Comparison of ENCODE assay signal across 22 mouse cellular contexts in genomic region chr14:25440116-25440515, GRCm38 (mm10). TPM values are rescaled to one million over a fixed set of nuclear protein-coding genes. Genes with fewer than 3 reads are reported as not detected.
A peak's percentile ranks its signal among the peaks of the same experiment; 100 is the strongest.
DNase-seq lines count a peak whose midpoint lies in the region; ATAC-seq and TF ChIP-seq lines count a peak whose summit lies in the region.
"Had no signal": no experiment of that assay in that cellular context is flagged by ENCODE, and none has a peak within 500 bp of the region (broad histone marks: within the 10 kb centered on the region; RNA-seq: fewer than 3 reads in every experiment).

No protein-coding gene starts in this region.

- TF ChIP-seq CTCF in liver, embryonic 14.5 days (IDR thresholded peaks at IDR 0.05; ENCODE audit: low read depth) = no peak
- no peak for TF ChIP-seq CTCF in MEL (IDR thresholded peaks at IDR 0.05 in 2 of 3, conservative IDR thresholded peaks at IDR 0.05 in 1 of 3; ENCODE audit: control insufficient read depth in 1 of 3, insufficient read depth in 1 of 3, low read depth in 2 of 3, low read length in 3 of 3, poor library complexity in 1 of 3, severe bottlenecking in 1 of 3)

- WGBS in forebrain, embryonic 10.5 days = 16% methylated on average over 1 of the region's 1 CpGs
- WGBS in forebrain, embryonic 14.5 days = 4% methylated on average over 1 of the region's 1 CpGs
- 9% methylated on average over 1 of the region's 1 CpGs for WGBS in liver, embryonic 14.5 days (ENCODE audit: insufficient replicate concordance)
- 35% methylated on average over 1 of the region's 1 CpGs for WGBS in midbrain, embryonic 15.5 days

- H3K27ac ChIP-seq in forebrain, embryonic 10.5 days = peak overlapping the region; percentile 40; the same call in 1 of the 2 replicates
- no peak overlapping the region for H3K27ac ChIP-seq in forebrain, embryonic 14.5 days (ENCODE audit: low read depth, low read length)
- no peak overlapping the region for H3K27ac ChIP-seq in liver, embryonic 14.5 days
- no peak overlapping the region for H3K27ac ChIP-seq in MEL (ENCODE audit: control insufficient read depth, low read depth, low read length)
- no peak overlapping the region for H3K27ac ChIP-seq in midbrain, embryonic 15.5 days
- H3K27ac ChIP-seq: embryonic facial prominence, embryonic 12.5 days; forebrain, embryonic 12.5 days; gastrocnemius, adult 2 months; heart, embryonic 15.5 days; hindbrain, embryonic 10.5 days; hindbrain, embryonic 15.5 days had no signal

- TF ChIP-seq RAD21 in MEL (IDR thresholded peaks at IDR 0.05; ENCODE audit: low read depth, low read length) = no peak

- no peak overlapping the region for H3K4me3 ChIP-seq in forebrain, embryonic 10.5 days
- H3K4me3 ChIP-seq in forebrain, embryonic 14.5 days (ENCODE audit: low read depth, low read length) = no peak overlapping the region
- H3K4me3 ChIP-seq in liver, embryonic 14.5 days (ENCODE audit: insufficient read depth in 1 of 2, low read depth in 2 of 2, low read length in 2 of 2) = no peak overlapping the region
- no peak overlapping the region for H3K4me3 ChIP-seq in MEL (ENCODE audit: control insufficient read depth in 1 of 2, insufficient read depth in 1 of 2, low read depth in 2 of 2, low read length in 2 of 2)
- no peak overlapping the region for H3K4me3 ChIP-seq in midbrain, embryonic 15.5 days
- H3K4me3 ChIP-seq: embryonic facial prominence, embryonic 12.5 days; forebrain, embryonic 12.5 days; gastrocnemius, adult 2 months; heart, embryonic 15.5 days; hindbrain, embryonic 10.5 days; hindbrain, embryonic 15.5 days had no signal

- no peak for ATAC-seq in forebrain, embryonic 14.5 days
- peak; percentile 47; the same call in 1 of the 2 replicates for ATAC-seq in liver, embryonic 14.5 days (ENCODE audit: insufficient read depth)
- ATAC-seq in megakaryocyte progenitor cell, adult 5-6 weeks (replicated peaks; ENCODE audit: poor library complexity) = peak; percentile 32; the same call in 1 of the 2 replicates
- ATAC-seq in midbrain, embryonic 15.5 days (replicated peaks) = no peak
- ATAC-seq: activated CD4-positive, CD25-positive, alpha-beta regulatory T cell, adult 4 months; CD4-positive, CD25-positive, alpha-beta regulatory T cell, adult 4 months; forebrain, postnatal 0 days had no signal

- H3K36me3 ChIP-seq in forebrain, embryonic 10.5 days (replicated peaks) = no peaks in the 10 kb centered on the region
- H3K36me3 ChIP-seq in forebrain, embryonic 14.5 days (ENCODE audit: control insufficient read depth, insufficient read depth, low read length) = no peaks in the 10 kb centered on the region
- H3K36me3 ChIP-seq in liver, embryonic 14.5 days (replicated peaks; ENCODE audit: control insufficient read depth, insufficient read depth, low read depth) = no peaks in the 10 kb centered on the region
- peaks cover 0 to 26% of the 10 kb centered on the region in 2 experiments; a peak in 2 of 4 replicates for H3K36me3 ChIP-seq in MEL (ENCODE audit: control insufficient read depth in 1 of 2, insufficient read depth in 2 of 2, low read length in 2 of 2)
- H3K36me3 ChIP-seq in midbrain, embryonic 15.5 days (replicated peaks) = no peaks in the 10 kb centered on the region
- H3K36me3 ChIP-seq: embryonic facial prominence, embryonic 12.5 days; forebrain, embryonic 12.5 days; heart, embryonic 15.5 days; hindbrain, embryonic 10.5 days; hindbrain, embryonic 15.5 days had no signal

- 0 out of 2 replicates have a peak, but pooled peaks cover 4% of the 10 kb centered on the region for H3K27me3 ChIP-seq in forebrain, embryonic 10.5 days (ENCODE audit: poor library complexity, severe bottlenecking)
- H3K27me3 ChIP-seq in forebrain, embryonic 14.5 days (replicated peaks; ENCODE audit: control insufficient read depth, insufficient read depth, low read length) = no peaks in the 10 kb centered on the region
- no peaks in the 10 kb centered on the region for H3K27me3 ChIP-seq in liver, embryonic 14.5 days (ENCODE audit: control insufficient read depth, insufficient read depth, low read length)
- no peaks in the 10 kb centered on the region for H3K27me3 ChIP-seq in MEL (ENCODE audit: control insufficient read depth in 1 of 2, insufficient read depth in 2 of 2, low read length in 2 of 2)
- no peaks in the 10 kb centered on the region for H3K27me3 ChIP-seq in midbrain, embryonic 15.5 days (replicated peaks)
- H3K27me3 ChIP-seq: embryonic facial prominence, embryonic 12.5 days; forebrain, embryonic 12.5 days; heart, embryonic 15.5 days; hindbrain, embryonic 15.5 days had no signal

- H3K79me2 ChIP-seq in MEL (ENCODE audit: control insufficient read depth, insufficient read depth, low read length, poor library complexity) = peaks cover 17% of the 10 kb centered on the region

- H3K9ac ChIP-seq in forebrain, embryonic 14.5 days (ENCODE audit: low read length) = no peak overlapping the region
- no peak overlapping the region for H3K9ac ChIP-seq in liver, embryonic 14.5 days (replicated peaks)
- no peak overlapping the region for H3K9ac ChIP-seq in MEL (ENCODE audit: control insufficient read depth, low read depth, low read length, poor library complexity, severe bottlenecking)
- H3K9ac ChIP-seq in midbrain, embryonic 15.5 days = no peak overlapping the region
- H3K9ac ChIP-seq: embryonic facial prominence, embryonic 12.5 days; forebrain, embryonic 12.5 days; forebrain, postnatal 0 days; heart, embryonic 15.5 days; hindbrain, embryonic 15.5 days had no signal

- TF ChIP-seq EP300 in liver, embryonic 14.5 days (IDR thresholded peaks at IDR 0.05; ENCODE audit: low read depth) = no peak
- TF ChIP-seq EP300 in MEL (IDR thresholded peaks at IDR 0.05; ENCODE audit: low read depth in 1 of 2, low read length in 2 of 2) = no peak

- no peak for TF ChIP-seq POLR2A in MEL (IDR thresholded peaks at IDR 0.05; ENCODE audit: control insufficient read depth in 1 of 2, insufficient read depth in 1 of 2, low read depth in 1 of 2, low read length in 2 of 2, poor library complexity in 1 of 2)

- peaks cover 16% of the 10 kb centered on the region for H3K4me1 ChIP-seq in forebrain, embryonic 10.5 days
- no peaks in the 10 kb centered on the region for H3K4me1 ChIP-seq in forebrain, embryonic 14.5 days (ENCODE audit: control insufficient read depth, insufficient read depth, low read length)
- peaks cover 0 to 11% of the 10 kb centered on the region in 2 experiments; a peak in 2 of 4 replicates for H3K4me1 ChIP-seq in liver, embryonic 14.5 days (replicated peaks; ENCODE audit: control insufficient read depth in 2 of 2, insufficient read depth in 2 of 2, low read length in 1 of 2)
- H3K4me1 ChIP-seq in MEL (ENCODE audit: control insufficient read depth in 1 of 2, insufficient read depth in 2 of 2, low read length in 2 of 2) = peaks cover 11 to 43% of the 10 kb centered on the region in 2 experiments; a peak in 3 of 4 replicates
- H3K4me1 ChIP-seq in midbrain, embryonic 15.5 days = 0 out of 2 replicates have a peak, but pooled peaks cover under 1% of the 10 kb centered on the region
- H3K4me1 ChIP-seq: hindbrain, embryonic 15.5 days had no signal

- no peaks in the 10 kb centered on the region for H3K9me3 ChIP-seq in forebrain, embryonic 10.5 days
- no peaks in the 10 kb centered on the region for H3K9me3 ChIP-seq in forebrain, embryonic 14.5 days (replicated peaks; ENCODE audit: control insufficient read depth, low read length)
- no peaks in the 10 kb centered on the region for H3K9me3 ChIP-seq in liver, embryonic 14.5 days (ENCODE audit: control insufficient read depth, low read length)
- H3K9me3 ChIP-seq in MEL (replicated peaks; ENCODE audit: insufficient read depth, low read length) = no peaks in the 10 kb centered on the region
- H3K9me3 ChIP-seq in midbrain, embryonic 15.5 days = no peaks in the 10 kb centered on the region
- H3K9me3 ChIP-seq: embryonic facial prominence, embryonic 12.5 days; forebrain, embryonic 12.5 days; heart, embryonic 15.5 days; hindbrain, embryonic 10.5 days; hindbrain, embryonic 15.5 days had no signal

- no peak for DNase-seq in forebrain, embryonic 10.5 days (ENCODE audit: extremely low spot score, low spot score)
- no peak for DNase-seq in forebrain, embryonic 14.5 days (ENCODE audit: low spot score)
- DNase-seq in liver, embryonic 14.5 days (ENCODE audit: low read depth in 3 of 3, low spot score in 3 of 3) = no peak
- no peak for DNase-seq in liver
- DNase-seq in MEL (ENCODE audit: low read depth, low spot score) = peak; percentile 61
- DNase-seq in layer of hippocampus, adult 8-10 months (ENCODE audit: low spot score in 2 of 2) = no peak
- DNase-seq: B cell, adult 2 months; cerebellum, adult 9-10 months; cerebellum, postnatal 25 days; forebrain, postnatal 0 days; gastrocnemius, adult 2 months; gastrocnemius, postnatal 25 days had no signal

- H3K4me2 ChIP-seq in forebrain, embryonic 14.5 days (ENCODE audit: low read length) = no peak overlapping the region
- H3K4me2 ChIP-seq in liver, embryonic 14.5 days (ENCODE audit: low read depth) = no peak overlapping the region
- no peak overlapping the region for H3K4me2 ChIP-seq in midbrain, embryonic 15.5 days
- H3K4me2 ChIP-seq: embryonic facial prominence, embryonic 12.5 days; forebrain, embryonic 12.5 days; heart, embryonic 11.5 days; heart, embryonic 15.5 days; hindbrain, embryonic 15.5 days had no signal

TF ChIP-seq in MEL, 35 proteins besides CTCF, POLR2A, EP300 and RAD21 (continues in another document):
- TF ChIP-seq USF2 (IDR thresholded peaks at IDR 0.05; ENCODE audit: borderline replicate concordance in 1 of 2, insufficient read depth in 1 of 2, low read depth in 1 of 2, low read length in 2 of 2) (no peak), HCFC1 (IDR thresholded peaks at IDR 0.05; ENCODE audit: low read depth, low read length) (no peak), JUND (IDR thresholded peaks at IDR 0.05; ENCODE audit: low read depth, low read length) (no peak), KAT2A (conservative IDR thresholded peaks at IDR 0.05; ENCODE audit: low read depth, low read length) (no peak), USF1 (IDR thresholded peaks at IDR 0.05; ENCODE audit: low read depth, low read length) (no peak), MAFK (IDR thresholded peaks at IDR 0.05; ENCODE audit: borderline replicate concordance, low read depth, low read length) (no peak), TAL1 (IDR thresholded peaks at IDR 0.05; ENCODE audit: low read length) (no peak)

RNA-seq across cellular contexts. Expression of gene Zmiz1, which starts 18.9 kb away (rescaled TPM):
- polyA plus RNA-seq in forebrain, embryonic 10.5 days (2016; fragmentation: Nextera tagmentation; extraction: Ambion mirVana) = 38.8 and 42.5 TPM in 2 replicates
- polyA plus RNA-seq in forebrain, embryonic 14.5 days (2014; fragmentation: Nextera tagmentation; extraction: Ambion mirVana) = 37.0 and 43.8 TPM in 2 replicates
- 3.4 and 3.6 TPM in 2 replicates for polyA plus RNA-seq in liver, embryonic 14.5 days (2012; rRNA removed)
- polyA plus RNA-seq in liver, embryonic 14.5 days (2014; fragmentation: Nextera tagmentation; extraction: Ambion mirVana) = 4.0 and 4.6 TPM in 2 replicates
- 2.7 and 3.7 TPM in 2 replicates for total RNA-seq in MEL (2012; rRNA removed)
- 10 to 100 TPM in 1 of 2 experiments, not detected in 1; 19.9 TPM for polyA plus RNA-seq in MEL (2012; ENCODE audit: insufficient read depth in 1 of 2, insufficient read length in 2 of 2, low read depth in 1 of 2, low replicate concordance in 2 of 2, missing spikeins in 1 of 2)
- total RNA-seq in megakaryocyte progenitor cell, adult 5-6 weeks (2015) = 70.0 and 79.1 TPM in 2 replicates
- total RNA-seq in megakaryocyte progenitor cell, adult 5-6 weeks (2017) = 8.2 and 9.3 TPM in 2 replicates
- polyA plus RNA-seq in midbrain, embryonic 15.5 days (2015; fragmentation: Nextera tagmentation; extraction: Ambion mirVana) = 77.3 and 78.8 TPM in 2 replicates
- 100 to 1,000 TPM in 1 of 4 experiments, 10 to 100 TPM in 3; 77.0 to 102 (median 92.7) TPM for total RNA-seq in layer of hippocampus, adult 8-10 months (2022)

Comparison
In these comparisons a context has a peak if more than half of its experiments do, and no peak if none do; other contexts are left out.
1. ATAC-seq: peak in liver, embryonic 14.5 days (single experiment) and megakaryocyte progenitor cell, adult 5-6 weeks (single experiment); none in forebrain, embryonic 14.5 days (single experiment) and midbrain, embryonic 15.5 days (single experiment).